Mouse (Mus musculus) adrenal gland (tissue): Measurements from ENCODE around the gene Polg.

Experiments
- intact Hi-C: fragments of 180-260 bp; cut with DNase I; formaldehyde crosslinking; loops from one replicate; pipeline ENCODE4 v1.15.1; 2025

Polg gene

DNA sequence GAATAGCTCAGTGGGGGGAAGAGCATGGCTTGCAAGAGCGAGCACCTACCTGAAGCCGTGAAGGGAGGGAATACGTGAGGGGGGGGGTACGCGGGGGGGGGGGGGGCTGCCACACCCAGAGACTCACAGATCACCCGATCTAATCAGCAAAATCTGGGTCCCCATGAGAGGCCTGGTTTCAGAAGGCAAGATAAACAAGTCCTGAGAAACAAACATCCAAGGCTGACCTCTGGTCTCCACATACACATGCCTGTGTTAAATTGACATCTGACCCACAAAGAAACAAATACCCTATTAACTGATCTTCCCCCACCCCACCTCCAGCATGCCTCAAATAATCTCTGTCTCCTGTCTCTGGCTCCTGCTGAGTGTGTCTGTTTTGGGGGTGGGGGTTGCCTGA lies 1.8 kb upstream of the Polg start:
- intact Hi-C loops, result loop anchor here (5.0 kb wide), 1 partner anchor 76 kb away; the partner anchor contains the start of gene Fanci

DNA sequence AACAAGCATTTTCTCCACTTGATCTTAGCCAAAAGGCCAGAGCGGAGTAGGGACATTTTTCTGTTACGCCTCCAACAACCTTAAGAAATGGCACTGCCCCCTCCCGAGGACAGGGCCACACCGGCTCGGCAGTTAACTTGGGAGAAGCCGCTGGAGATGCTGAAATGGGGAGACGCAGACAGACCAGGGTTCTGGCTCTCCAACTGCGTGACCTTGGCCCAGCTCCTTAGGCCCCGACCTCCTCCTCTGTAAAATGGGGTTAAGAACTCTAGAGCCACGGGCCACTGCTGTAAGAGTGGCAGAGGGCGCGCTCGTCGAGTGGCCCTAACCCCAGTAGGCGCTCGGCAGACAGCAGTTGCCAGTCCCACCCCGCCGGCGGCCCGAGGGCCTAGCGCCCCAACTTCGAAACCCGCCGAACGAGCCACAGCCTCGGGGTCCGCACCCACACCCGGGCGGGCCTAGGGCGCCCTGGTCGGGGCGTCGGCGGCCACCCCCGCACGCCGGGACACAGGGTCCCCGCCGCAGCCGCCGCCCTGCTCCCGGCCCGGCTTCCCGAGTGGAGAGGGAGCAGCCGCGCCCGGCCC lies 609 bp downstream of the Polg start:
- intact Hi-C loops, result loop anchor here (5.0 kb wide), 1 partner anchor 73 kb away; the partner anchor contains the start of gene Fanci

DNA sequence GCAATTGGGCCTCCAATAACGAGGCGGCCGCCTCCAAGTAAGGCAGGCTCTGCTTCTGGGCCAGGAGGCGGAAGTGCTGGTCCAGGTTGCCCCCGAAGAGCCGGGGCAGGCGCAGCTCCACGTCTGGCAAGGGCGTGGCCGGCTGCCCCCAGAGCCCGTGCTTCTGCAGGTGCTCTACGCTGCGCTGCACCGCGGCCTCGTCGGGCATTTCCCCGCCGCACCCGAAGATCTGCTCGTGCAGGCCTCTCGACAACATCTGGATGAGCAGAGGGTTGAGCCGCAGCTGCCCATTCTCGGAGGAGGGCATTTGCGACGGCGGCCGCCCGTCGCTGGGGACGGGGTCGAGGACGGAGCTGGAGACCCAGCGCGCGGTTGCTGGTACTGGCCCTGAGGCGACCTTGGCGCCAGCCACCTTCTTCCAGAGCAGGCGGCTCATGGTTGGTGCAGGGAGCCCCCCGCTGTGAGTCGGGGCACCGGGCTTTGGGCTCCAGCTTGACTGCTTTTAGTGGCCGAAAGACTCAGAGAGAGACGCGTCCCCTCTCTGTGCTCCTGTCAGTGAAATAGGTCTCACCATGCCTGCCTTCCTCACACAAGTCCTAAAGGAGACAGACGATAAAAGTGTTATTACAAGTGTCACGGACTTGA lies 1.3 kb downstream of the Polg start:
- intact Hi-C loops, result loop anchor here (5.0 kb wide), 1 partner anchor 73 kb away; the partner anchor contains the start of gene Fanci

DNA sequence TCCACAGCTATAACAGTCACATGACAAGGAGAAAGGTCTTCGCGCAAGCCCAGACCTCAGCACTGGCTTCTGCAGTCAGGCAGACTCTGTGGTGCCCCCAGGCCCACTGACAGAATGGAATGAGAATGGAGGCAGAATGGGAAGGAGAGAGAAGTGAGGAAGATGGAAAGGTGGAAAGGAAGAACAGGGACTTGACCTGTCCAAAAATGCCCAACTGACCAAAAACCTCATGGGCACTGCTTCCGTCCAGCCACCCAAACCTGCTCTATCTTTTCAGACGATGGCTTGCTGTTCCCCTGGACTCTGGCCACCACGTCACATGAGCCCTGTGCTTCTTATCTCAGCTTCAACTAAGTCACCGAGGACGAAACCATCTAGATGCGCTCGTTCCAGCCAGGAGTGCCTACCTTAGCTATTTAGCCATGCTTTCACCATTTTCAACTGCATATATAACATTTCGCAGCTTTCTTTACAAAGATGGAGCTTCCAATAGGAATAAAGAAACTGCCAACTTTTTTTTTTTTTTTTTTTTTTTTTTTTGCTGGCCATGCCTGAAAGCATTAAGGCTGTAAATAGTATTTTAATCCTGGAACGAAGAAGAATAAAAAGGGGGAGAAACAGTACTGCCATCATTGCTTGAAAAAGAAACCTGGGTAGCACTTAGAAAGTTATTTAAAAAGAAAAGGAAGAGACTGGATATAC lies 2.6 kb downstream of the Polg start:
- intact Hi-C loops, result no loop called here

DNA sequence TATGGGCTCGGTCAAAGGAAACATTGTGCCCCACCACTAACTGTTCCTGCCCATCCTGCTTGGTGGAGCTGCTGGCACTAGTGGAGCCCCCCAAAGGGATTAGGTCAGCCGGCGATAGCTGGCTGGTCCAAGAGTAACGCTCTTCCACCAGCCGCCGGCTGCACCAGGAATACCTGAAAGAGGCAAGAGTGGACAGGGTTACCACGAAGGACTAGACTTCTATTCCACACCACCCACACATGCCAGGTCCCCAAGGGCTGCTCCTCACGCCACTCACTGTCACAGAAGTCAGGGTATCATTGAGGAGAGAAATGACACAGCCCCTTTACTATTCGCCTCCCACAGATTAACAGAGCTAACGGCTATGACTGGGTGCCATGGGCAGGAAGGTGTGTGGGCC lies 4.4 kb downstream of the Polg start:
- intact Hi-C loops, result no loop called here

DNA sequence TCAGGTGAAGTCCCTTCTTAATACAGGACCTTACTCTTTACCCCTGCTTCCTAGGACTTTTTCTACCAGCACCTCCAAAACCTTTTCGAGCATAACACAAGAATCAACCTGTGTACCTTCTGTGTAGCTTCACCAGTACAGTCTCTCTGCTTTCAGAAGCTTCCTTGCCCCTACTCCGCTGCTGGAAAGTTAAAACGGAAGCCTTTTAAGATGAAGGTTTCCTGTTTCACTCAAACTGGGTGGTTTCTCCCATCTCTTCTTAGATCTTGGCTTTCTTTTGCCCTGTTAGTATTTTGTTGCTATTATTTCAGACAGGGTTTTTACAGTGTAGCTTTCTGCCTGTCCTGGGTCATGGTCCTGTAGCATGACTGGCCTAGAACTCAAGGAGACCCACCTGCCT lies 18.7 kb downstream of the Polg start:
- intact Hi-C loops, result no loop called here

DNA sequence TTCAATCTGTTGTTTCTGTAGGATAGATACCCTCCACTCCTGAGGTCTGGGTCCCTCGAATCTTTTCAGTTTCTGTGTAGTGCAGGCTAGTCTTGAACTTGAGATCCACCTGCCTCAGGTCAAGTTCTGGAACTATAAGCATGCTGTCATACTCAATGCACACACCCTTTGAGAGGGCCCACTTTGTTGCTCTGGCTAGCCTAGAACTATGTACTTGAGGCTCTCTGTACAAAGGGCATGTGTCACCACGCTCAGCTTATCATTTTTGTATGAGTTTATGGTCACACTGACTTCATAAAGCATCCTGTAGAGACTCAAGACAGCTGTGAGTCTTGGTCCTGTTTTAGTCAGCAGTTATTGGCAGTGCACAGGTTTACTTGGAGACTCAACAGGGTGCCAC lies 19.1 kb downstream of the Polg start:
- intact Hi-C loops, result no loop called here

DNA sequence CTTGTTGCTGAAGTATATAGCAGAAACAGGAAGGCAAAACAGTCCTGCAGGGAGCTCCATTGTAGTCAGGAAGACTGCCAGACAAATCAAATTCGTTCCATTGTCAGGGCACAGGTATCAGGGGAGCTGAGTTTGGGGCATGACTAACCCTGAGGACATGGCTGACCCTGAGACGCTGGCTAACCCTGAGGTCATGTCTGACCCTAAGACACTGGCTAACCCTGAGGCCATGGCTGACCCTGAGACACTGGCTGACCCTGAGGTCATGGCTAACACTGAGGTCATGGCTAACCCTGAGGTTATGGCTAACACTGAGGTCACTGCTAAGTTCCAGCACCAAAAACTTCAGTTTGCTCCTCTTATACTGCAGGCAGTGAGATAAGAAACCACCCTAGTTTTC lies 26.1 kb downstream of the Polg start:
- intact Hi-C loops, result no loop called here

DNA sequence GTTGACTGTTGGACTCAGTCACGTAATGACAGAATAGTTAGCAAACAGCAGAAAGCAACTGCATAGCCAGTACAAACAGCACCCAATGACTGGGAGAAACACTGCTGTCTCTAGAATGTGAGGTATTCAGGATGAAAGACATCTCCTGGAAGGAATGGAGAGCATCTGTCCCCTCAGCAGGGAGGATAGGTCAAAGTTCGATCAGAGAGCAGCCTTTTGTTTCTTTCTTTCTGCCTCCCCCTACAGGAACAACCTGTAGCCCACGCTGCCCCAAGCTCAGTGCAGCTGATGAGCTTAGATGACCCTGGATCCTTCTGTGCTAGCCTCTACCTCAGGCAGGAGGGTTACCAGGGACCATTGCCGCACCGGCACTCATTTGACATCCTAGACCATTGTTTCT lies 37.9 kb downstream of the Polg start:
- intact Hi-C loops, result no loop called here

DNA sequence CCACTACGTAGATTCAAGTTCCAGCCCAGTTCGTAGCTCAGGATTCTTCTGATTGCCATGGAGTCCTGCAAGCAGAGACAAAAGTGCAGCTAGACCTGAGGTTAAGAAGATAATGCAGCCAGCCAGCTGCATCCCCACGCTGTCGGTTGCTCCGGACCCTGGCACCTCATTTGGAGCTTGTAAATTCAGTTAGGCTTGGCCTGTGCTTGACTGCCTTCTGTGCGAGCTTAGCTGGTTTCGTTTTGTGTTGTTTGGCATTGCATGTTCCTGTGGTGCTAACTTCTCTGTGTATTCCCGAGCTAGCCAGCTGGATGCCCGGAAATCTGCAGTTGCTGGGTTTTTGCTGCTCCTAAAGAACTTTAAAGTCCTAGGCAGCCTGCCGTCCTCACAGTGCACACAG lies 40.4 kb downstream of the Polg start:
- intact Hi-C loops, result no loop called here

DNA sequence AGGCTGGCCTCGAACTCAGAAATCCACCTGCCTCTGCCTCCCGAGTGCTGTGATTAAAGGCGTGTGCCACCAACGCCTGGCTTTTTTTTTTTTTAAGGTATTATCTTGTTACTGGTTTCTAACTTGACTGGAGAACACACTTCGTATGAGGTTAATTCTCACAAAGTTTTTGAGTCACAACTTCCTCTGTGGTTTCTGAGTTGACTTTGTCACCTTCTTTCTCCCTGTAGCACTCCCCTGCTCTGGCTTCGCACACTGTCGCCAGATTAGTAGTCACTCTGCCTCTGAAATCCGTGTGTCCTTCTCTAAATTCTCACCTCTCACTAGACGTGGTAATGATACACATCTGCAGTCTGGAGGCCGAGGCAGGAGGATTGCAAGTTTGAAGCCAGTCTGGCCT lies 43.3 kb downstream of the Polg start:
- intact Hi-C loops, result no loop called here

DNA sequence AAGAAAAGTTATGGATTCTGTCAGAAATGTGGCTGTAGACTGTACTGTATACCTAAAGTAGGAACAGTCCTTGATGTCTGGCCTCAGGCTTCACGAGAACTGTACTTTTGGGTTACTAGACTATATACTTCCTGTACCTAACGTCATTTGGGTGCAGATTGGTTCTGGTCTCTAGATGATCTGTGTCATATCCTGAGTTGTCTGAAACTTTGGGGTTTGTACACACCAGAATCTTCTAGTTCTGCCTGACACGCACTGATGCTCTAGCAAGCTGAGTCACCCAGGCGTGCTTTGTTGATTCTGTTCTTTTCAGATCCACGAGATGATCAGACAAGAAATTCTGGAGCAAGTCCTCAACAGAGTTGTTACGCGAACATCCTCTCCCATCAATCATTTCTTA lies 46.2 kb downstream of the Polg start:
- intact Hi-C loops, result no loop called here

DNA sequence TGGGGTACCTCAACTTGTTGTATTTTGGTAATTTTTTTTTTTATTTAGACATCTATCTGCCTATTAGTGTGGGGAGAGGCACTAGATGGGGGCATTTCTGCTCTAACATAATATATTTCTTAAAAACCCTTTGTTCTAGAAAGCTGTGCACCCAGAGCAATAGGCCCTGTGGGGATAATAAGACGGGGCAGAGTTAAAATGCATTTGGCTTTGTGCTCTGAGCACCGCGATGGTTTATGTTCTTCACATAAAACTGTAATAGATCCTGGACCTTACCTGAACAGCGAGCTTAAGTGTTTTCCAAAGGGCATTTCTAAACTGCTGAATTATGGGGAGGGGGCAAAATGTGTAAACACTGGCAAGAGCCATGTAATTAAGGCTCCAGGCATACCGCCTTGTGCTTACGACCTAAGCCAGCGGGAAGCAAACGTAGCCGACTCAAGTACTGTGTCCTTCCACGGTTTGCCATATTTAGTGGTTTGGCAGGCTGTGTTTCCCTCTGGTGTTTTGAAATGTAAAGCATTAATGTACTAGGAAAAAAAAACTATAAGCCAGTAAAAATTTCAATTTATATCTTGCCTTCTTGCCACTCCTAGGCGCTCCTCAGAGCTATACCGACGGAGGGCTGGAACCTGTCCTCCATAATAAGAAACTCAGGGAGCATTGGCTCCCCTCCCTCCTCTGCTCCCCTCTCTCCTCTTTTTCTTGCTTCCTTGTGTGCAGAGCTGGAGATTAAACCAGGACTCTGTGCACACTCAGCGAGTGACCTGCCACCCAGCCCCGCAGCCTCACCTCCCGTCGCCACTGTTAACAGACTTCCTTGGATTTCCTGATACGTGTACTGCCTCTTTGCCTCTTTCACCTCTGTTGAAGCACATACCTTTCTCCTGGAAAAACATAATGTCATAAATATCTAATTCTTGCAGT lies 51.5 kb downstream of the Polg start:
- intact Hi-C loops, result no loop called here

DNA sequence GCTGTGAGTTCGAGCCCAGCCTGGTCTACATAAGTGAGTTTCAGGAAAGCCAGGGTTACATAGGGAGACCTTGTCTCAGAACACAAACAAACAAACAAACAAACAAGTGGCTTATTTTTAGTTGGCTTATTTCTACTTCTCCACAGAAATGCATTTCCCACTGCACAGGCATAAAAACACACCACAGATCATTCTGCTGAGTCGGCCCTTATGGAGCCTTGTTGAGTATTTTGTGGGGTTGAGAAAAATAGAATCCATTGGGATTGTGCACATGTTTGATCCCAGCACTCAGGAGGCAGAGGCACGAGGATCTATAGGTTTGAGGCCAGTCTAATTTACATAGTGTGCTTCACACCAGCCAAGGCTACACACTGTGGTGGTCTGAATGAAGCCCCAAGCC lies 65.9 kb downstream of the Polg start:
- intact Hi-C loops, result no loop called here

DNA sequence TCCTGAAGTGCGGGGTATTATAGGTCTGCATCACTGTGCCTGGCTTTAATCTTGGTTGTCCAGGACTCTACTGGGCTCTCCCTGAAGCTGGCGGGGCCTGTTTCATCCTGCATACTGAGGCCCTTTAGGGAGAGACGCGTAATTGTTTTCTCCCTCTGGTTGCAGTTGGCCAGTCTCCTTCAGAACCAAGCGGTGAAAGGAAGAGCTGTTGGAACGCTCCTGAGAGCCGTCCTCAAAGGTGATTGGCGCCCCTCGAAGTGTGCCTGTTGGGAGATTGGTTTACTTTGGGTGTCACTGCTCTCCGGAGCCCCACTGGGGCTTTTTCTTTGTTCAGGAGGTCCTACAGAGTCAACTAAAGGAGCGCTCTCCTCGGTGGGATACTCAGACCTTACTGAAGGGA lies 67.2 kb downstream of the Polg start:
- intact Hi-C loops, result no loop called here

DNA sequence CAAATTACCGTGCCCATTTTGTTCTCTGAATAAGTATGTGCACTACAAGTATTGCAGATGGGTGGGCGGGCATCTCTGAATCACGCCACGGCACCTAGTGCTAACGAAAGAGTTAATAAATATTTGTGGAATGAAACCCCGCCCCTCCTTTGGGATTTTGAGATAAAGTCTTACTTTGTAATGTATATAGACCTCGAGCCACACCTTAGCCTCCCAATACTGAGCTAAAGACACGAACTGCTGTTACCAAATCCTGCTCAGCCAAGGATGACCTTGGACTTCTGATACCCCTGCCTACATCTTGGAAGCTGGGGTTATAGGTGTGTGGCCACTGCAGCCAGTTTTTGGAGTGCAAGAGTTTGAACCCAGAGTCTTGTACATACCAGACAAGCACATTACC lies 67.7 kb downstream of the Polg start:
- intact Hi-C loops, result no loop called here

DNA sequence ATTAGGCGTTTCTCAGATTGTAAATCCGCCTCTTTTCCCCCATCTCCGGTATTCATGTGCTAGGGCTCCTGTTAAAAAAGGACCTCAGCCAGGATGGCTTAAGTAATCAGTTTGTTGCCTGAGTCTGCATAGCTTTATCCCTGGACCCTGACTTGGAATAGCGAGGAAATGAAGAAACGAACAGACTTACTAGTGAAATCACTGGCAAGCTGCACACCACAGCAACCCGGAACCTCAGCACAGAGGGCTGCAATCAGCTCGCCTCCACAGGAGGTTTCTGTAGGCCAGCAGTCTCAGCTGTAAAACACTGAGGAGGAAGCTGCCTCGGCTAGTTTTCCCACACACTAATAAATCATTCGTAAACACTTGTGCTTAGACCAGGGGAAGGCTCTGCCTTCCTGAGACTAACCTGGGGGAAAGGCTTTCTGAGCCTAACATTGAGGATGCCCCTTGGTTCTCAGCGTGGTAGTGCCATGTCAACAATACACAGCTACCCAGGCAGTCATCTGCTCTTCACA lies 68.7 kb downstream of the Polg start:
- intact Hi-C loops, result no loop called here
